8 mouse cellular contexts compared by ENCODE assay signal in genomic region chr17:28511616-28512541, GRCm38 (mm10). TPM values are rescaled to one million over a fixed set of nuclear protein-coding genes. Genes with fewer than 3 reads are reported as not detected.
DNase-seq lines count a peak whose midpoint lies in the region; ATAC-seq and TF ChIP-seq lines count a peak whose summit lies in the region.
"Had no signal": no experiment of that assay in that cellular context is flagged by ENCODE, and none has a peak within 500 bp of the region (broad histone marks: within the 10 kb centered on the region; RNA-seq: fewer than 3 reads in every experiment).

No protein-coding gene starts in this region.

- no peak overlapping the region for H3K4me2 ChIP-seq in hindbrain, embryonic 13.5 days
- no peak overlapping the region for H3K4me2 ChIP-seq in neural tube, embryonic 11.5 days (ENCODE audit: low read depth)
- H3K4me2 ChIP-seq in embryonic facial prominence, embryonic 11.5 days (ENCODE audit: low read depth, low read length): no peak overlapping the region

- H3K9me3 ChIP-seq in hindbrain, embryonic 10.5 days: no peaks in the 10 kb centered on the region
- no peaks in the 10 kb centered on the region for H3K9me3 ChIP-seq in hindbrain, embryonic 13.5 days
- no peaks in the 10 kb centered on the region for H3K9me3 ChIP-seq in neural tube, embryonic 11.5 days (ENCODE audit: control insufficient read depth, low read length)
- no peaks in the 10 kb centered on the region for H3K9me3 ChIP-seq in embryonic facial prominence, embryonic 11.5 days (replicated peaks; ENCODE audit: control insufficient read depth, low read length)

- no peaks in the 10 kb centered on the region for H3K36me3 ChIP-seq in hindbrain, embryonic 10.5 days
- H3K36me3 ChIP-seq in hindbrain, embryonic 13.5 days: no peaks in the 10 kb centered on the region
- no peaks in the 10 kb centered on the region for H3K36me3 ChIP-seq in neural tube, embryonic 11.5 days (ENCODE audit: control insufficient read depth, insufficient read depth, low read length)
- H3K36me3 ChIP-seq in embryonic facial prominence, embryonic 11.5 days (replicated peaks; ENCODE audit: control insufficient read depth, insufficient read depth, low read depth, low read length): no peaks in the 10 kb centered on the region
- H3K36me3 ChIP-seq in small intestine, adult 2 months (ENCODE audit: control insufficient read depth, insufficient read depth, low read length): no peaks in the 10 kb centered on the region

- WGBS in hindbrain, embryonic 10.5 days: 30% methylated on average over 9 of the region's 9 CpGs
- 37% methylated on average over 9 of the region's 9 CpGs for WGBS in hindbrain, embryonic 13.5 days
- 33% methylated on average over 9 of the region's 9 CpGs for WGBS in neural tube, embryonic 11.5 days
- 28% methylated on average over 9 of the region's 9 CpGs for WGBS in embryonic facial prominence, embryonic 11.5 days
- WGBS in small intestine, adult 2 months: 28% methylated on average over 9 of the region's 9 CpGs

- ATAC-seq in hindbrain, embryonic 13.5 days (ENCODE audit: low FRiP score): no peak
- ATAC-seq in neural tube, embryonic 11.5 days (ENCODE audit: insufficient read depth, low FRiP score, low TSS enrichment): no peak
- ATAC-seq in embryonic facial prominence, embryonic 11.5 days (replicated peaks; ENCODE audit: insufficient number of reproducible peaks, low FRiP score, low TSS enrichment, low read depth): no peak

- no peak for TF ChIP-seq POLR2A in small intestine, adult 2 months (IDR thresholded peaks at IDR 0.05; ENCODE audit: low read depth, low read length)

- DNase-seq in hindbrain, embryonic 10.5 days (ENCODE audit: low spot score): peak; percentile 55
- peak; percentile 38 for DNase-seq in neural tube, embryonic 11.5 days (ENCODE audit: low spot score)
- DNase-seq in neural tube, embryonic 10.5 days (ENCODE audit: extremely low spot score, low spot score): no peak
- peak; percentile 28 for DNase-seq in embryonic facial prominence, embryonic 11.5 days (ENCODE audit: low spot score)
- DNase-seq in right cerebral cortex, postnatal 36 days (ENCODE audit: low spot score in 2 of 2): no peak

- 0 out of 2 replicates have a peak overlapping the region, but pooled peaks have one; percentile 43 for H3K4me3 ChIP-seq in hindbrain, embryonic 10.5 days
- no peak overlapping the region for H3K4me3 ChIP-seq in hindbrain, embryonic 13.5 days
- H3K4me3 ChIP-seq in neural tube, embryonic 11.5 days (ENCODE audit: low read depth, low read length): no peak overlapping the region
- no peak overlapping the region for H3K4me3 ChIP-seq in embryonic facial prominence, embryonic 11.5 days (ENCODE audit: low read depth, low read length)
- H3K4me3 ChIP-seq in small intestine, adult 2 months (ENCODE audit: low read depth, low read length): no peak overlapping the region

- no peak overlapping the region for H3K9ac ChIP-seq in hindbrain, embryonic 13.5 days
- H3K9ac ChIP-seq in neural tube, embryonic 11.5 days (ENCODE audit: low read length): no peak overlapping the region; the same call in 1 of the 2 replicates
- no peak overlapping the region for H3K9ac ChIP-seq in embryonic facial prominence, embryonic 11.5 days (replicated peaks; ENCODE audit: low read length)

- TF ChIP-seq CTCF in small intestine, adult 2 months (IDR thresholded peaks at IDR 0.05; ENCODE audit: extremely low read depth, insufficient read length, insufficient replicate concordance, low read depth, low read length): no peak

- H3K4me1 ChIP-seq in hindbrain, embryonic 10.5 days (replicated peaks): peaks cover 70% of the 10 kb centered on the region
- peaks cover 12% of the 10 kb centered on the region for H3K4me1 ChIP-seq in hindbrain, embryonic 13.5 days (replicated peaks)
- peaks cover 10% of the 10 kb centered on the region for H3K4me1 ChIP-seq in neural tube, embryonic 11.5 days (ENCODE audit: control insufficient read depth, insufficient read depth, low read length)
- H3K4me1 ChIP-seq in embryonic facial prominence, embryonic 11.5 days (ENCODE audit: control insufficient read depth, insufficient read depth, low read length): peaks cover 15% of the 10 kb centered on the region; the same call in 1 of the 2 replicates
- peaks cover 37% of the 10 kb centered on the region for H3K4me1 ChIP-seq in small intestine, adult 2 months (ENCODE audit: control insufficient read depth, insufficient read depth, insufficient read length, low read length)

- peak overlapping the region; percentile 86 for H3K27ac ChIP-seq in hindbrain, embryonic 10.5 days
- no peak overlapping the region for H3K27ac ChIP-seq in hindbrain, embryonic 13.5 days
- no peak overlapping the region for H3K27ac ChIP-seq in neural tube, embryonic 11.5 days (ENCODE audit: low read depth, low read length)
- no peak overlapping the region for H3K27ac ChIP-seq in embryonic facial prominence, embryonic 11.5 days (replicated peaks; ENCODE audit: low read depth, low read length)
- H3K27ac ChIP-seq in small intestine, adult 2 months (ENCODE audit: insufficient read depth, low read depth, low read length): peak overlapping the region; percentile 93
- H3K27ac ChIP-seq: macrophage had no signal

- H3K27me3 ChIP-seq in hindbrain, embryonic 10.5 days (ENCODE audit: insufficient read depth, poor library complexity, severe bottlenecking): peaks cover 46% of the 10 kb centered on the region
- peaks cover 31% of the 10 kb centered on the region for H3K27me3 ChIP-seq in hindbrain, embryonic 13.5 days
- H3K27me3 ChIP-seq in neural tube, embryonic 11.5 days (ENCODE audit: control insufficient read depth, insufficient read depth, low read length): 0 out of 2 replicates have a peak, but pooled peaks cover 4% of the 10 kb centered on the region
- no peaks in the 10 kb centered on the region; the same call in 1 of the 2 replicates for H3K27me3 ChIP-seq in embryonic facial prominence, embryonic 11.5 days (ENCODE audit: control insufficient read depth, insufficient read depth, low read length)
- no peaks in the 10 kb centered on the region for H3K27me3 ChIP-seq in small intestine, adult 2 months (ENCODE audit: control insufficient read depth, insufficient read depth, low read length)

RNA-seq across cellular contexts. Expression of gene Fkbp5, which starts 5.4 kb away (rescaled TPM):
- 34.3 and 37.9 TPM in 2 replicates for polyA plus RNA-seq in hindbrain, embryonic 10.5 days (2016; fragmentation: Nextera tagmentation; extraction: Ambion mirVana)
- polyA plus RNA-seq in hindbrain, embryonic 13.5 days (2015; fragmentation: Nextera tagmentation; extraction: Ambion mirVana): 24.8 and 27.2 TPM in 2 replicates
- polyA plus RNA-seq in neural tube, embryonic 11.5 days (2014; fragmentation: Nextera tagmentation; extraction: Ambion mirVana): 9.7 and 11.2 TPM in 2 replicates
- 12.3 and 12.8 TPM in 2 replicates for polyA plus RNA-seq in embryonic facial prominence, embryonic 11.5 days (2014; fragmentation: Nextera tagmentation; extraction: Ambion mirVana)
- 4.0 and 10.6 TPM in 2 replicates for polyA plus RNA-seq in small intestine, adult 2 months (2012; rRNA removed)

RNA-seq across cellular contexts. Expression of gene Armc12, which starts 18.7 kb away (rescaled TPM):
- not detected in 2 replicates for polyA plus RNA-seq in hindbrain, embryonic 10.5 days (2016; fragmentation: Nextera tagmentation; extraction: Ambion mirVana)
- polyA plus RNA-seq in hindbrain, embryonic 13.5 days (2015; fragmentation: Nextera tagmentation; extraction: Ambion mirVana): not detected in 2 replicates
- not detected in 2 replicates for polyA plus RNA-seq in neural tube, embryonic 11.5 days (2014; fragmentation: Nextera tagmentation; extraction: Ambion mirVana)
- not detected in 2 replicates for polyA plus RNA-seq in embryonic facial prominence, embryonic 11.5 days (2014; fragmentation: Nextera tagmentation; extraction: Ambion mirVana)
- polyA plus RNA-seq in small intestine, adult 2 months (2012; rRNA removed): not detected in 2 replicates
- polyA plus RNA-seq: macrophage had no signal

RNA-seq across cellular contexts. Expression of gene Clpsl2, which starts 37.3 kb away (rescaled TPM):
- polyA plus RNA-seq in hindbrain, embryonic 10.5 days (2016; fragmentation: Nextera tagmentation; extraction: Ambion mirVana): not detected in 2 replicates
- polyA plus RNA-seq in hindbrain, embryonic 13.5 days (2015; fragmentation: Nextera tagmentation; extraction: Ambion mirVana): not detected in 2 replicates
- polyA plus RNA-seq in neural tube, embryonic 11.5 days (2014; fragmentation: Nextera tagmentation; extraction: Ambion mirVana): not detected in 2 replicates
- polyA plus RNA-seq in embryonic facial prominence, embryonic 11.5 days (2014; fragmentation: Nextera tagmentation; extraction: Ambion mirVana): not detected in 2 replicates
- not detected in 2 replicates for polyA plus RNA-seq in small intestine, adult 2 months (2012; rRNA removed)
- polyA plus RNA-seq: macrophage had no signal

RNA-seq across cellular contexts. Expression of gene Clps, which starts 48.7 kb away (rescaled TPM):
- not detected in 2 replicates for polyA plus RNA-seq in hindbrain, embryonic 10.5 days (2016; fragmentation: Nextera tagmentation; extraction: Ambion mirVana)
- 0.58 TPM in 1 of 2 replicates, not detected in the other for polyA plus RNA-seq in hindbrain, embryonic 13.5 days (2015; fragmentation: Nextera tagmentation; extraction: Ambion mirVana)
- not detected in 2 replicates for polyA plus RNA-seq in neural tube, embryonic 11.5 days (2014; fragmentation: Nextera tagmentation; extraction: Ambion mirVana)
- polyA plus RNA-seq in embryonic facial prominence, embryonic 11.5 days (2014; fragmentation: Nextera tagmentation; extraction: Ambion mirVana): not detected in 2 replicates
- 1,332 and 30,405 TPM in 2 replicates for polyA plus RNA-seq in small intestine, adult 2 months (2012; rRNA removed)
- polyA plus RNA-seq: macrophage had no signal

Comparison
In these comparisons a context has a peak if more than half of its experiments do, and no peak if none do; other contexts are left out.
1. DNase-seq: peak in hindbrain, embryonic 10.5 days (single experiment), neural tube, embryonic 11.5 days (single experiment) and embryonic facial prominence, embryonic 11.5 days (single experiment); none in neural tube, embryonic 10.5 days (single experiment) and right cerebral cortex, postnatal 36 days (0 of 2).
2. H3K27ac ChIP-seq: peak in hindbrain, embryonic 10.5 days (single experiment) and small intestine, adult 2 months (single experiment); none in hindbrain, embryonic 13.5 days (single experiment), neural tube, embryonic 11.5 days (single experiment) and embryonic facial prominence, embryonic 11.5 days (single experiment).